Mouse (Mus musculus) macrophage (primary cell): Measurements from ENCODE around the gene Usp7. TPM values are rescaled to one million over a fixed set of nuclear protein-coding genes. Genes with fewer than 3 reads are reported as not detected.
"Not testable (repeated sequence)": the region's sequence is repeated elsewhere in the genome, so short reads cannot be mapped to it uniquely, and the experiment has no call there.

Experiments
- H3K27ac ChIP-seq: fragments of 350-480 bp; formaldehyde crosslinking; 2 replicates; pipeline ENCODE4 v1.9.0; 2021
- H3K36me3 ChIP-seq: fragments of 350-480 bp; formaldehyde crosslinking; 2 replicates; pipeline ENCODE4 v1.9.0; 2021; ENCODE audit errors: inconsistent target
- H3K4me3 ChIP-seq: fragments of 350-480 bp; formaldehyde crosslinking; 2 replicates; pipeline ENCODE4 v1.9.0; 2021; ENCODE audit errors: inconsistent target
- H3K79me2 ChIP-seq: fragments of 350-480 bp; formaldehyde crosslinking; 2 replicates; pipeline ENCODE4 v1.9.0; 2021; ENCODE audit errors: inconsistent target
- WGBS: methylation state at CpG from one replicate; pipeline ENCODE4 v1.1.7; 2026; ENCODE audit warnings: inconsistent platforms; ENCODE audit not compliant: missing documents; 5-methylcytosine and 5-hydroxymethylcytosine counted together
- polyA plus RNA-seq: library from polyadenylated mRNA; stranded (reverse); fragments of 250-400 nt; gene quantifications from 3 replicates; pipeline ENCODE4 v1.2.4, GENCODE M21; 2018; ENCODE audit warnings: inconsistent platforms

Gene Usp7
- polyA plus RNA-seq, 1 experiment from 2014 or later = 73.0 TPM

GRCm38 (mm10) chr16:8733624-8734023 lies 58.5 kb downstream of the Usp7 start:
- Histone ChIP-seq H3K27ac (no peak overlapping the region), H3K4me3 (no peak overlapping the region), H3K79me2 (peaks cover 92% of the 10 kb centered on the region), H3K36me3 (no peaks in the 10 kb centered on the region)
- 95% methylated on average over 4 of the region's 4 CpGs for WGBS

GRCm38 (mm10) chr16:8732450-8732849 lies 59.7 kb downstream of the Usp7 start:
- 92% methylated on average over 3 of the region's 4 CpGs for WGBS
- H3K27ac ChIP-seq, H3K36me3 ChIP-seq, H3K4me3 ChIP-seq: not testable (repeated sequence)
- peaks cover 100% of the 10 kb centered on the region for H3K79me2 ChIP-seq

GRCm38 (mm10) chr16:8731630-8732029 lies 60.5 kb downstream of the Usp7 start:
- peaks cover 100% of the 10 kb centered on the region for H3K79me2 ChIP-seq
- no peak overlapping the region for H3K27ac ChIP-seq
- no peaks in the 10 kb centered on the region for H3K36me3 ChIP-seq
- no peak overlapping the region for H3K4me3 ChIP-seq
- WGBS = 68% methylated on average over 7 of the region's 7 CpGs

- no peak overlapping the region for H3K27ac ChIP-seq
- peaks cover 100% of the 10 kb centered on the region for H3K79me2 ChIP-seq
- WGBS = 100% methylated on average over 5 of the region's 5 CpGs
- H3K4me3 ChIP-seq = no peak overlapping the region
- no peaks in the 10 kb centered on the region for H3K36me3 ChIP-seq
Observed at GRCm38 (mm10) chr16:8728111-8728748, 63.9 kb downstream of the Usp7 start.

- 90% methylated on average over 2 of the region's 2 CpGs for WGBS
- Histone ChIP-seq H3K27ac (no peak overlapping the region), H3K36me3 (no peaks in the 10 kb centered on the region)
Observed at GRCm38 (mm10) chr16:8725807-8726206, 66.3 kb downstream of the Usp7 start.

GRCm38 (mm10) chr16:8724031-8724430 lies 68.1 kb downstream of the Usp7 start:
- Histone ChIP-seq H3K36me3 (no peaks in the 10 kb centered on the region), H3K27ac (no peak overlapping the region), H3K4me3 (no peak overlapping the region), H3K79me2 (peaks cover 100% of the 10 kb centered on the region)
- 90% methylated on average over 3 of the region's 3 CpGs for WGBS

More at GRCm38 (mm10) chr16:8725807-8726206, 66.3 kb downstream of the Usp7 start:
- H3K4me3 ChIP-seq = no peak overlapping the region
- peaks cover 100% of the 10 kb centered on the region for H3K79me2 ChIP-seq

- Histone ChIP-seq H3K79me2 (peaks cover 100% of the 10 kb centered on the region), H3K36me3 (peaks cover 11% of the 10 kb centered on the region), H3K4me3 (no peak overlapping the region), H3K27ac (no peak overlapping the region)
- 98% methylated on average over 4 of the region's 4 CpGs for WGBS
Observed at GRCm38 (mm10) chr16:8720447-8720846, 71.7 kb downstream of the Usp7 start.

GRCm38 (mm10) chr16:8717744-8718143 lies 74.4 kb downstream of the Usp7 start:
- peaks cover 37% of the 10 kb centered on the region for H3K36me3 ChIP-seq
- no peak overlapping the region for H3K27ac ChIP-seq
- H3K79me2 ChIP-seq = peaks cover 100% of the 10 kb centered on the region
- 95% methylated on average over 10 of the region's 10 CpGs for WGBS
- no peak overlapping the region for H3K4me3 ChIP-seq

GRCm38 (mm10) chr16:8716300-8716699 lies 75.8 kb downstream of the Usp7 start:
- no peak overlapping the region for H3K4me3 ChIP-seq
- peaks cover 100% of the 10 kb centered on the region for H3K79me2 ChIP-seq
- WGBS = 73% methylated on average over 6 of the region's 6 CpGs
- H3K27ac ChIP-seq = no peak overlapping the region
- H3K36me3 ChIP-seq = peaks cover 52% of the 10 kb centered on the region

GRCm38 (mm10) chr16:8715513-8716080 lies 76.5 kb downstream of the Usp7 start:
- Histone ChIP-seq H3K4me3 (no peak overlapping the region), H3K79me2 (peaks cover 100% of the 10 kb centered on the region), H3K36me3 (peaks cover 59% of the 10 kb centered on the region), H3K27ac (no peak overlapping the region)
- 93% methylated on average over 6 of the region's 10 CpGs for WGBS

- 96% methylated on average over 5 of the region's 5 CpGs for WGBS
- H3K79me2 ChIP-seq = peaks cover 100% of the 10 kb centered on the region
- peaks cover 64% of the 10 kb centered on the region for H3K36me3 ChIP-seq
- no peak overlapping the region for H3K27ac ChIP-seq
- no peak overlapping the region for H3K4me3 ChIP-seq
Observed at GRCm38 (mm10) chr16:8714851-8715250, 77.3 kb downstream of the Usp7 start.

- Histone ChIP-seq H3K27ac (no peak overlapping the region), H3K36me3 (peaks cover 90% of the 10 kb centered on the region), H3K79me2 (peaks cover 88% of the 10 kb centered on the region), H3K4me3 (no peak overlapping the region)
- 94% methylated on average over 8 of the region's 9 CpGs for WGBS
Observed at GRCm38 (mm10) chr16:8711998-8712397, 80.1 kb downstream of the Usp7 start.

- H3K27ac ChIP-seq = no peak overlapping the region
- H3K4me3 ChIP-seq = no peak overlapping the region
- WGBS = 91% methylated on average over 3 of the region's 3 CpGs
- peaks cover 97% of the 10 kb centered on the region for H3K36me3 ChIP-seq
- H3K79me2 ChIP-seq = peaks cover under 1% of the 10 kb centered on the region; the same call in 1 of the 2 replicates
Observed at GRCm38 (mm10) chr16:8700586-8700985, 91.5 kb downstream of the Usp7 start.

GRCm38 (mm10) chr16:8699556-8699955 lies 92.6 kb downstream of the Usp7 start:
- Histone ChIP-seq H3K36me3 (peaks cover 97% of the 10 kb centered on the region), H3K27ac (no peak overlapping the region), H3K4me3 (no peak overlapping the region), H3K79me2 (no peaks in the 10 kb centered on the region; the same call in 1 of the 2 replicates)
- 93% methylated on average over 8 of the region's 8 CpGs for WGBS

GRCm38 (mm10) chr16:8691206-8691605 lies 100.9 kb downstream of the Usp7 start:
- Histone ChIP-seq H3K79me2 (no peaks in the 10 kb centered on the region), H3K27ac (no peak overlapping the region), H3K4me3 (no peak overlapping the region), H3K36me3 (peaks cover 74% of the 10 kb centered on the region)
- 88% methylated on average over 7 of the region's 7 CpGs for WGBS
